Mouse (Mus musculus) heart, embryonic 10.5 days (tissue): ENCODE results near the gene Gnb1l. TPM values are rescaled to one million over a fixed set of nuclear protein-coding genes. Genes with fewer than 3 reads are reported as not detected.
A peak's percentile ranks its signal among the peaks of the same experiment; 100 is the strongest.

Experiments
- DNase-seq: peaks from one replicate; pipeline ENCODE4 v3.0.0-alpha.2; 2017; ENCODE audit warnings: low spot score
- H3K27ac ChIP-seq: fragments of 300-500 bp; sonication (generic); 2 replicates; pipeline ENCODE4 v1.5.1; 2016; ENCODE audit warnings: mild to moderate bottlenecking
- H3K27me3 ChIP-seq: fragments of 300-500 bp; sonication (generic); 2 replicates; pipeline ENCODE4 v1.6.1; 2016; ENCODE audit warnings: mild to moderate bottlenecking; ENCODE audit not compliant: poor library complexity, insufficient read depth, severe bottlenecking
- H3K36me3 ChIP-seq: fragments of 300-500 bp; sonication (generic); 2 replicates; pipeline ENCODE4 v1.6.1; 2016; ENCODE audit warnings: mild to moderate bottlenecking, moderate library complexity
- H3K4me1 ChIP-seq: fragments of 300-500 bp; sonication (generic); 2 replicates; pipeline ENCODE4 v1.6.1; 2016; ENCODE audit warnings: mild to moderate bottlenecking
- H3K4me3 ChIP-seq: fragments of 300-500 bp; sonication (generic); 2 replicates; pipeline ENCODE4 v1.5.1; 2016; ENCODE audit warnings: mild to moderate bottlenecking, moderate library complexity
- H3K9me3 ChIP-seq: fragments of 300-500 bp; sonication (generic); 2 replicates; pipeline ENCODE4 v1.6.1; 2016; ENCODE audit warnings: mild to moderate bottlenecking, moderate library complexity
- WGBS: fragments of 180-500 bp; shearing (Covaris S2); methylation state at CpG from one replicate; pipeline ENCODE4 v1.1.7; 2016; 5-methylcytosine and 5-hydroxymethylcytosine counted together
- polyA plus RNA-seq: library from polyadenylated mRNA; unstranded; fragments of >200 nt; fragmentation: Nextera tagmentation; extraction: Ambion mirVana; gene quantifications from 2 replicates; pipeline ENCODE4 v1.2.1, GENCODE M21; 2016

Gnb1l gene
- polyA plus RNA-seq, 1 experiment from 2014 or later: 17.1 TPM

GRCm38 (mm10) chr16:18486126-18486525 lies 12.4 kb upstream of the Gnb1l start:
- H3K36me3 ChIP-seq: no peaks in the 10 kb centered on the region
- no peaks in the 10 kb centered on the region for H3K27me3 ChIP-seq
- H3K9me3 ChIP-seq: no peaks in the 10 kb centered on the region
- H3K27ac ChIP-seq: no peak overlapping the region
- DNase-seq: no peak
- H3K4me3 ChIP-seq: no peak overlapping the region
- 0 out of 2 replicates have a peak, but pooled peaks cover 6% of the 10 kb centered on the region for H3K4me1 ChIP-seq
- 87% methylated on average over 2 of the region's 2 CpGs for WGBS

DNA sequence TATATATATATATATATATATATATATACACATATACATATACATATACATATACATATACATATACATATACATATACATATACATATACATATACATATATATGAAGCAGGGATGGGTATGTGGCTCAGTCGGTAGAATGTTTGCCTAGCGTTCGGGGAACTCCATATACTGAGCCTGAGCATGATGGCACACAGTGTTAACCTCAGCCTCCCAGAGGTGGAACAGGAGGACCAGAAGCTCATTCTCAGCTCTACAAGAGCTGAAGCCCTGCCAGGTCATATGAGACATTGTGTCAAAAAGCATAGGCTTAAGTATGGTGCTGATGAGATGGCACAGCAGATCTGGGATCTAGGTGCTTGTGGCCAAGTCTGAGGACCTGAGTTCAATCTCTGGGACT lies 8.2 kb upstream of the Gnb1l start:
- no peak for DNase-seq
- no peak overlapping the region for H3K27ac ChIP-seq
- H3K9me3 ChIP-seq: no peaks in the 10 kb centered on the region
- no peaks in the 10 kb centered on the region for H3K36me3 ChIP-seq
- 98% methylated on average over 3 of the region's 3 CpGs for WGBS
- no peak overlapping the region for H3K4me3 ChIP-seq
- no peaks in the 10 kb centered on the region for H3K27me3 ChIP-seq
- H3K4me1 ChIP-seq: no peaks in the 10 kb centered on the region

GRCm38 (mm10) chr16:18490894-18491293 lies 7.6 kb upstream of the Gnb1l start:
- WGBS: 50% methylated on average over 1 of the region's 1 CpGs
- Histone ChIP-seq H3K4me3 (no peak overlapping the region), H3K36me3 (no peaks in the 10 kb centered on the region), H3K9me3 (no peaks in the 10 kb centered on the region), H3K27me3 (no peaks in the 10 kb centered on the region), H3K4me1 (no peaks in the 10 kb centered on the region), H3K27ac (no peak overlapping the region)
- no peak for DNase-seq

DNA sequence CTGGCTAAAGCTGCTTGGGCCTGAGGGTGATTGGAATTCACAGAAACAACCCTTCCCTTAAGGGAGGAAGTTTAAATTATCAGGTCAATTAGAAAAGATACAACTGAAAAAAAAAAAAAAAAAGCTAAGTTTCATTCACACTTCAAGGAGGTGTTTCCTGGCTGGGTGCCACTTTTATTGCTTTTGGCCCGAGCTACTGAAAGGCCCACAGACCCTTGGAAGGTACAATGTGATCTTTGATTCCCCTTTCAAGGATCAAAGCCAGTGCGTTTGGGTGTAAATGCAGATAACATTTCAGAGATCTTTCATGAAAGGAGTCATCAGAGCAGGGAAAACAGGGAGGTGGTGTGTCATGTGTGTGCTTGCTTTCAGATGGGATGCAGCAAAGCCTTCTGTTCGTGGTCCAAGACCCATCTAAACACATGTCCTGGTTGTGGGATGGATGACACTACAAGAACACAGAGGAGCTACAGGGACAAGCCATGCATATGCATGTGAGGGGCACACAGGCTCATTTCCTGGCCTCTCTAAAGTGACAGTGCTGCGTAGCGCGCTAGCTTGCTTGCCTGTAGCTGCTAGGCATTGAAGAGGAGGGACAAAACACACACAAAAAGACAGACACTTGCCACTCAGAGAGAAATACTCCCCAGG lies 523 bp upstream of the Gnb1l start:
- H3K36me3 ChIP-seq: peaks cover 20% of the 10 kb centered on the region
- no peak for DNase-seq
- WGBS: 9% methylated on average over 6 of the region's 6 CpGs
- H3K4me1 ChIP-seq: peaks cover 18% of the 10 kb centered on the region
- peak overlapping the region; percentile 74 for H3K4me3 ChIP-seq
- H3K27ac ChIP-seq: peak overlapping the region; percentile 92
- H3K9me3 ChIP-seq: no peaks in the 10 kb centered on the region
- no peaks in the 10 kb centered on the region for H3K27me3 ChIP-seq

GRCm38 (mm10) chr16:18498996-18499395 lies 483 bp downstream of the Gnb1l start:
- peak overlapping the region; percentile 92 for H3K27ac ChIP-seq
- under 1% methylated on average over 24 of the region's 24 CpGs for WGBS
- H3K27me3 ChIP-seq: no peaks in the 10 kb centered on the region
- no peaks in the 10 kb centered on the region for H3K9me3 ChIP-seq
- H3K36me3 ChIP-seq: peaks cover 25% of the 10 kb centered on the region
- DNase-seq: no peak
- peaks cover 18% of the 10 kb centered on the region for H3K4me1 ChIP-seq
- H3K4me3 ChIP-seq: peak overlapping the region; percentile 74

DNA sequence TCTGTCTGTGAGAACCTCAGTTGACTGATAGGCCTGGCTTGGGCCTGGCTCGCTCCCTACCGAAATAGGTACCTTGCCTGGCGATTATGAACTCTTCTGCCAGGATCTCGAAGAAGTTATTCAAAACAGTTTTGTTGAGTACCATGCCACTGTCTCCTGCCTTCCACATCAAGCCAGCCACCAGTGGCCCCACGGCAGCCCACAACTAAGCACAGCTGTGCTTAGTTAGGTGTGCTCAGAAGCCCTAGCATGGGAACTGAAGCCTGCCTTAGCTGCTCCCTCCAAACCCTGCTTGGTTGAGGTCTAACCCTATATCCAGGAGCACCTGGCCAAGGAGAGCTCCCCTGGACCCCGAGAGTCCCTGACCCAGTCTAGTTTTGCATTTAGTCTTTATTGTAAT lies 3.0 kb downstream of the Gnb1l start:
- Histone ChIP-seq H3K4me3 (no peak overlapping the region), H3K9me3 (no peaks in the 10 kb centered on the region), H3K27me3 (no peaks in the 10 kb centered on the region), H3K4me1 (peaks cover 18% of the 10 kb centered on the region), H3K27ac (no peak overlapping the region), H3K36me3 (peaks cover 25% of the 10 kb centered on the region)
- no peak for DNase-seq
- 93% methylated on average over 6 of the region's 6 CpGs for WGBS

- Histone ChIP-seq H3K27me3 (0 out of 2 replicates have a peak, but pooled peaks cover 5% of the 10 kb centered on the region), H3K4me3 (no peak overlapping the region), H3K9me3 (no peaks in the 10 kb centered on the region), H3K27ac (no peak overlapping the region), H3K4me1 (peaks cover 12% of the 10 kb centered on the region), H3K36me3 (peaks cover 25% of the 10 kb centered on the region)
- no peak for DNase-seq
- 91% methylated on average over 14 of the region's 14 CpGs for WGBS
Observed at GRCm38 (mm10) chr16:18503566-18504342, 5.2 kb downstream of the Gnb1l start.

DNA sequence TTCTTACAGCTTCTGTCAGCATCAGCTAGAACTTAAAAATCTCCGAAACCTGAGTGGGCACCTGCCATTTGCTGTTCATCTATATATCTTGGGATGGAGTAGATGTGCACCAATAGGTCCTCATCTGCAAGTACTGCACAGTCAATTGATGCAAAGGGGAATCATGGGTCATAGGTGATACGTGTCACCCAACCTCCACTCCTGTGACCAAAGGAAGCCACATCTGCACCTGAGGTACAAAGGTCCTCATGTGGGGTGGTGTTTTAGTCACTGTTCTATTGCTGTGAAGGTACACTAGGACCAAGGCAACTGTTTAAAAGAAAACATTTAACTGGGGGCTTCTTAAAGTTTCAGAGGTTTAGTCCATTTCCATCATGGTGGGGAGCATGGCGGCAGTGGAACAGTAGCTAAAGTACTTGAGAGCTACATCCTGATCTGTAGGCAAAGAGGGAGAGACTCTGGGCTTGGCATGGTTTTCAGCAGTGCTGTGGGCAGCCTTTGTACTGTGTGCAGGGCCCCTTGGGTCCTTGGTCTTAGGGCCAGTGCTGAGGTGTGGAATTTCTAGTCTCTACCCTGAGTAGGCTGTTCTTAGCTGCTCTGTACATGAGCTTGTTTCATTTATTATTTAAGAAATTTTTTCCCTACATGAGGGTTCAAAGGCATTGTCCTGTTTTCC lies 8.1 kb downstream of the Gnb1l start:
- no peak overlapping the region for H3K27ac ChIP-seq
- no peak for DNase-seq
- 92% methylated on average over 3 of the region's 3 CpGs for WGBS
- peaks cover 12% of the 10 kb centered on the region for H3K4me1 ChIP-seq
- H3K27me3 ChIP-seq: 0 out of 2 replicates have a peak, but pooled peaks cover 9% of the 10 kb centered on the region
- peaks cover 12% of the 10 kb centered on the region for H3K36me3 ChIP-seq
- H3K9me3 ChIP-seq: no peaks in the 10 kb centered on the region
- no peak overlapping the region for H3K4me3 ChIP-seq

DNA sequence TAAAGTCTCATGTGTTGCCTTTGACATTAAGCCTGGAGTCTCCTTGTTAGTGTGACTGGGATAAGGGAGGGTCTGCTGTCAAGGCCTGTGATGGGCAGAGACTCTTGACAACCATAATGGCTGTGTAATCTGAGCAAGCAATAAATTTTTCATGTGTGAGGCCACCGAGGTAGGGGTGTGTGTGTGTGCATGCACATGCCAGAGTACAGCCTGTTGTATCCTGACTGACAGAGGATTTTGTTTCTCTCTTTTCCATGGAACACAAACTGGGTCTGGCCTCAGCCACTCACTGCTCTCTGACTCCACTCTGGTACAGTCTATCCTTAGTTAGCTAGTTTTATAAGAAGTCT lies 8.7 kb downstream of the Gnb1l start:
- Histone ChIP-seq H3K4me3 (no peak overlapping the region), H3K27ac (no peak overlapping the region), H3K27me3 (0 out of 2 replicates have a peak, but pooled peaks cover 9% of the 10 kb centered on the region), H3K9me3 (no peaks in the 10 kb centered on the region), H3K36me3 (peaks cover 7% of the 10 kb centered on the region), H3K4me1 (peaks cover 12% of the 10 kb centered on the region)
- WGBS: 59% methylated on average over 1 of the region's 1 CpGs
- no peak for DNase-seq

DNA sequence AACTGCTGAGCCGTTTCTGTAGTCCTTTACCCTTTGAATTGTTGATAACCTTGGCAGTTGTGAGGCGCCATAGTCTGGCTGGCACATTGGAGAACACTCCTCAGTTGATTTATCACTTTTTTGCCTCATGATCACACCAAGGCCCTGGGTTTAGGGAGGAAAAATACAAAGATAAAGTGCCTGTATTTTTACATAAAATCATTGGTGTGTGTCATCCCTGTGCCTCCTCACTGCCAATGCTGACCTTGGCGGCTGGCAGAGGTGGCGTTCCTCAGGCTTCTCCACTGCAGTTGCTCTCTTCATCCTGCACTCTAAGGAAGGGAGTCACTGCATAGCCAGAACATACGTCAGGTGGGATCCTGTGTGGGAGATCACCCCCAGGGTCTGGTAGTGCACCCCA lies 13.2 kb downstream of the Gnb1l start:
- Histone ChIP-seq H3K9me3 (no peaks in the 10 kb centered on the region), H3K27ac (no peak overlapping the region), H3K36me3 (no peaks in the 10 kb centered on the region), H3K4me3 (no peak overlapping the region), H3K27me3 (0 out of 2 replicates have a peak, but pooled peaks cover 9% of the 10 kb centered on the region), H3K4me1 (peaks cover 12% of the 10 kb centered on the region)
- WGBS: 78% methylated on average over 5 of the region's 5 CpGs
- no peak for DNase-seq

GRCm38 (mm10) chr16:18513508-18513907 lies 15.0 kb downstream of the Gnb1l start:
- no peak for DNase-seq
- 0 out of 2 replicates have a peak, but pooled peaks cover 4% of the 10 kb centered on the region for H3K27me3 ChIP-seq
- WGBS: 74% methylated on average over 6 of the region's 6 CpGs

GRCm38 (mm10) chr16:18518091-18518490 lies 19.6 kb downstream of the Gnb1l start:
- Histone ChIP-seq H3K27me3 (no peaks in the 10 kb centered on the region), H3K36me3 (no peaks in the 10 kb centered on the region), H3K9me3 (no peaks in the 10 kb centered on the region), H3K27ac (no peak overlapping the region), H3K4me1 (no peaks in the 10 kb centered on the region), H3K4me3 (no peak overlapping the region)
- no peak for DNase-seq

More at GRCm38 (mm10) chr16:18513508-18513907, 15.0 kb downstream of the Gnb1l start:
- H3K4me3 ChIP-seq: no peak overlapping the region
- H3K4me1 ChIP-seq: peaks cover 12% of the 10 kb centered on the region
- no peaks in the 10 kb centered on the region for H3K9me3 ChIP-seq
- H3K36me3 ChIP-seq: no peaks in the 10 kb centered on the region
- no peak overlapping the region for H3K27ac ChIP-seq
